Mouse (Mus musculus) testis, adult 2 months (tissue): ENCODE measurements at regions not wholly inside any gene's neighbourhood (a gene's known extent, or its start where the extent isn't known, plus 50 kb on each side); places are given as distances from the start of the nearest gene placed in this dataset.

Source experiments
- CTCF ChIP-seq: fragments of 200-500 bp; IDR thresholded peaks from 2 replicates; pipeline ENCODE4 v1.5.1; 2012; ENCODE audit warnings: low read depth, mild to moderate bottlenecking, inconsistent platforms, low read length, moderate library complexity; ENCODE audit not compliant: control insufficient read depth, insufficient read depth, insufficient replicate concordance
- POLR2A ChIP-seq: fragments of 200-500 bp; IDR thresholded peaks from 2 replicates; pipeline ENCODE4 v1.6.1; 2012; ENCODE audit warnings: low read depth, mild to moderate bottlenecking, inconsistent platforms, low read length, moderate library complexity; ENCODE audit not compliant: control insufficient read depth

DNA sequence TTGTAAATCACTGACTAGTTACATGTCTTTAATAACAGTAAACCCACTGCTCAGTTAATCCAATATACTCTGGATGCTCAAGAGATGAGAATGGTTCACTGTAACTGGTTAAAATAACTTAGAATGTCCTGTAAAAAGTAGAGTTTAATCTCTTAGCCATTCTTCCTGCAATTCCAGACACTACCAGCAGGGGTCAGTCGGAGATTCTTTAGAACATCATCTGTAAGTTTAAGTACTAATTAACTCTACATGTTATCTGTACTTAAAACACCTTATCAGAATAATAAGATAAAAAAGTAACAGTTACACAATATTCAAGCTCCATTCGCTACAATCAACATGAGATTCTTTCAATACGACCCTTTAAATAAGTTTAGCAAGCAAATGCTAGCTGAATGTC lies 58.7 kb upstream of the Olig3 start:
- no peak for TF ChIP-seq CTCF
- TF ChIP-seq POLR2A, result no peak
